Mouse (Mus musculus) megakaryocyte-erythroid progenitor cell, adult 5 weeks (primary cell): ENCODE measurements around the gene Gm29049. TPM values are rescaled to one million over a fixed set of nuclear protein-coding genes. Genes with fewer than 3 reads are reported as not detected.

Experiments used
- polyA plus RNA-seq: library from polyadenylated mRNA; stranded (reverse); fragments of >175 nt; gene quantifications from 2 replicates; pipeline ENCODE4 v1.2.3, GENCODE M21; 2012

Gene Gm29049
- polyA plus RNA-seq, result not detected in 2 replicates

DNA sequence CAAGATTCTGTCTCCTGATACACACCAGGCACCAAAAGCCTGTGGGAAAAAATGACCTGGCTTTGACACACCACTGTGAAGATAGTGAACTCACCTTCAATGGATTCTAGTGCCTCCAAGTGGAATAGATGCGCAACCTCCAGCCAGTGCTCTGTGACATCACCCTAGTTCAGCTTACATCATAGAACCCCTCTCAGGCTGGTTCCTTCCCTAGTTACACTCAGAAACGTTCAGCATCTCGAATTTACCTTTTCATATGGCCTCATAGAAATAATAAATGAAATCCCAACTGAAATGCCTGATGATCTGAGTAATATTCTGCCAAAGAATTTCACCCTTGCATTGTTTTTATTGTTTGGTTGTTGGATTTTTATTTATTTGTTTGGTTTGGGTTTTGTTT lies at the start of gene Gm29049:
Gene Gm29049 (minus strand): TSS at position 101 of the 400 bp plus-strand sequence.

Other genes starting within 250 kb of the Gm29049 start
- gene Gm20825, start 74.3 kb upstream of the Gm29049 start, polyA plus RNA-seq, result not detected in 2 replicates